23 mouse cellular contexts compared by ENCODE assay signal in the genomic region with DNA sequence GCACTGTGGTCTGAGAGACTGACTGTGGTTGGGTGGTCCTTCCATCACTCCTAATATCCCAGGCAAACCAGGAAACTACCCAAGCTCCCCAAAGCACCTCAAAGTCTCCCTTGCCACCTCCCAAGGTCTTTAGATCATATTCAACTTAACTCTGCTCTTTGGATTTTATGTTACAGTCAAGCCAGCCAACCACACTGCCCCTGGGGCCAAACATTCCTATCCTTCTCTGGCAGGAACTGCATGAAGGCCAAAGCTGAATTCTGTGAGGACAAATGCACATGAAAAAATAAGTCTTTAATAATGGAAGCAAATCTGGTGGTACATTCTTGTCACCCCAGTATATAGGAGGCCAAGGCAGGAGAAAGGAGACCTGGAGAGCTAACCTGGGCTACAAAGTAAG. TPM values are rescaled to one million over a fixed set of nuclear protein-coding genes. Genes with fewer than 3 reads are reported as not detected.
DNase-seq lines count a peak whose midpoint lies in the region; ATAC-seq lines count a peak whose summit lies in the region.
"Had no signal": no experiment of that assay in that cellular context is flagged by ENCODE, and none has a peak within 500 bp of the region (broad histone marks: within the 10 kb centered on the region; RNA-seq: fewer than 3 reads in every experiment).

No protein-coding gene starts in this region.

- peak; percentile 42 for DNase-seq in kidney, adult 11 months
- no peak for DNase-seq in kidney, postnatal 10 days
- DNase-seq in kidney, postnatal 25 days: peak; percentile 33 to 55
- DNase-seq in Muller cell, postnatal 12 days (ENCODE audit: inconsistent ontology term): peak; percentile 45
- no peak for DNase-seq in ovary, adult 18-20 months (ENCODE audit: low spot score)
- DNase-seq: adrenal gland, adult 2 months; cerebellum, adult 11-12 months; cerebellum, adult 9-10 months; cerebellum, postnatal 25 days; gastrocnemius, postnatal 36 days; heart, adult 18-20 months; heart, postnatal 10 days; heart, postnatal 4 days had no signal

- no peak for ATAC-seq in kidney, embryonic 16.5 days (ENCODE audit: low FRiP score, low TSS enrichment)
- ATAC-seq: forebrain, embryonic 15.5 days; hindbrain, embryonic 16.5 days had no signal

- no peaks in the 10 kb centered on the region for H3K27me3 ChIP-seq in kidney, embryonic 16.5 days (ENCODE audit: insufficient read depth, low read length)
- H3K27me3 ChIP-seq: embryonic facial prominence, embryonic 12.5 days; forebrain, embryonic 15.5 days; hindbrain, embryonic 12.5 days had no signal

- no peaks in the 10 kb centered on the region for H3K36me3 ChIP-seq in kidney, embryonic 16.5 days (ENCODE audit: insufficient read depth, low read length)
- H3K36me3 ChIP-seq: embryonic facial prominence, embryonic 12.5 days; forebrain, embryonic 15.5 days; heart, embryonic 10.5 days; hindbrain, embryonic 12.5 days had no signal

- H3K9ac ChIP-seq in kidney, embryonic 16.5 days (replicated peaks; ENCODE audit: low read length): no peak overlapping the region
- H3K9ac ChIP-seq: embryonic facial prominence, embryonic 12.5 days; forebrain, embryonic 15.5 days; hindbrain, embryonic 12.5 days had no signal

- H3K27ac ChIP-seq in kidney, embryonic 16.5 days (ENCODE audit: low read length): no peak overlapping the region
- H3K27ac ChIP-seq: embryonic facial prominence, embryonic 12.5 days; forebrain, embryonic 15.5 days; heart, embryonic 10.5 days; hindbrain, embryonic 12.5 days had no signal

- H3K4me1 ChIP-seq in kidney, embryonic 16.5 days (ENCODE audit: insufficient read depth, low read length): no peaks in the 10 kb centered on the region
- H3K4me1 ChIP-seq: embryonic facial prominence, embryonic 12.5 days; forebrain, embryonic 15.5 days; heart, embryonic 10.5 days; hindbrain, embryonic 12.5 days had no signal

- H3K9me3 ChIP-seq in kidney, embryonic 16.5 days (ENCODE audit: low read length): no peaks in the 10 kb centered on the region
- H3K9me3 ChIP-seq: embryonic facial prominence, embryonic 12.5 days; forebrain, embryonic 15.5 days; heart, embryonic 10.5 days; hindbrain, embryonic 12.5 days had no signal

- no peak overlapping the region for H3K4me2 ChIP-seq in kidney, embryonic 16.5 days (replicated peaks; ENCODE audit: low read depth, low read length)
- H3K4me2 ChIP-seq: embryonic facial prominence, embryonic 12.5 days; forebrain, embryonic 15.5 days; hindbrain, embryonic 12.5 days had no signal

- no peak overlapping the region for H3K4me3 ChIP-seq in kidney, embryonic 16.5 days (ENCODE audit: low read length)
- H3K4me3 ChIP-seq: embryonic facial prominence, embryonic 12.5 days; forebrain, embryonic 15.5 days; heart, embryonic 10.5 days; hindbrain, embryonic 12.5 days had no signal

RNA-seq across cellular contexts. Expression of a gene that starts 16.0 kb away (rescaled TPM):
- polyA plus RNA-seq in kidney, embryonic 16.5 days (2015; fragmentation: Nextera tagmentation; extraction: Ambion mirVana): not detected in 2 replicates
- polyA plus RNA-seq: brain, embryonic 14.5 days; cortical plate, adult 2 months; embryonic facial prominence, embryonic 12.5 days; forebrain, embryonic 11.5 days; forebrain, embryonic 15.5 days; heart, embryonic 10.5 days; heart, embryonic 14.5 days; hindbrain, embryonic 12.5 days; hindbrain, embryonic 16.5 days had no signal

Comparison
In these comparisons a context has a peak if more than half of its experiments do, and no peak if none do; other contexts are left out.
1. DNase-seq: peak in kidney, adult 11 months (single experiment), kidney, postnatal 25 days (2 of 2) and Muller cell, postnatal 12 days (single experiment); none in kidney, postnatal 10 days (single experiment) and ovary, adult 18-20 months (single experiment).